Mouse (Mus musculus) common myeloid progenitor, adult 5-6 weeks (primary cell): ENCODE data around the gene Gm42906. TPM values are rescaled to one million over a fixed set of nuclear protein-coding genes. Genes with fewer than 3 reads are reported as not detected.

Experiments
- ATAC-seq: replicated peaks from 2 replicates; pipeline ENCODE4 v1.8.0; 2016; ENCODE audit warnings: low read depth, mild to moderate bottlenecking, moderate TSS enrichment, inconsistent platforms; ENCODE audit not compliant: poor library complexity, severe bottlenecking
- total RNA-seq: library from RNA; stranded (forward); fragments of 200-1000, 187-1606 nt; gene quantifications from 2 replicates; pipeline ENCODE4 v1.2.3, GENCODE M21; 2017

The Gm42906 gene
- total RNA-seq, 1 experiment from 2014 or later: not detected

GRCm38 (mm10) chr5:151092886-151093665, 334.9 kb downstream of the Gm42906 start:
- no peak for ATAC-seq

- no peak for ATAC-seq
These were observed 337.0 kb downstream of the Gm42906 start for GRCm38 (mm10) chr5:151090996-151091395.

- no peak for ATAC-seq
These were observed 338.8 kb downstream of the Gm42906 start for GRCm38 (mm10) chr5:151089201-151089600.

- peak; percentile 67 for ATAC-seq
These were observed 341.3 kb downstream of the Gm42906 start for GRCm38 (mm10) chr5:151086425-151087202.

GRCm38 (mm10) chr5:151085749-151086148, 342.2 kb downstream of the Gm42906 start:
- 0 out of 2 replicates have a peak, but pooled peaks have one; percentile 24 for ATAC-seq

- ATAC-seq: no peak
These were observed 347.7 kb downstream of the Gm42906 start for GRCm38 (mm10) chr5:151080276-151080675.

- no peak for ATAC-seq
These were observed 350.0 kb downstream of the Gm42906 start for GRCm38 (mm10) chr5:151077953-151078352.

- ATAC-seq: no peak
These were observed 351.0 kb downstream of the Gm42906 start for GRCm38 (mm10) chr5:151076917-151077316.

- no peak for ATAC-seq
These were observed 353.7 kb downstream of the Gm42906 start for GRCm38 (mm10) chr5:151074282-151074681.

- no peak for ATAC-seq
These were observed 356.5 kb downstream of the Gm42906 start for GRCm38 (mm10) chr5:151071430-151071829.

- ATAC-seq: no peak
These were observed 357.1 kb downstream of the Gm42906 start for GRCm38 (mm10) chr5:151070896-151071295.

- ATAC-seq: no peak
These were observed 358.4 kb downstream of the Gm42906 start for GRCm38 (mm10) chr5:151069569-151069968.

- ATAC-seq: no peak
These were observed 361.9 kb downstream of the Gm42906 start for GRCm38 (mm10) chr5:151066016-151066415.

GRCm38 (mm10) chr5:151065228-151065627, 362.7 kb downstream of the Gm42906 start:
- no peak for ATAC-seq

GRCm38 (mm10) chr5:151061942-151062341, 366.0 kb downstream of the Gm42906 start:
- ATAC-seq: no peak

- no peak for ATAC-seq
These were observed 367.5 kb downstream of the Gm42906 start for GRCm38 (mm10) chr5:151060476-151060875.

- no peak for ATAC-seq
These were observed 368.2 kb downstream of the Gm42906 start for GRCm38 (mm10) chr5:151059772-151060171.

- no peak for ATAC-seq
These were observed 368.6 kb downstream of the Gm42906 start for GRCm38 (mm10) chr5:151059352-151059751.

- ATAC-seq: no peak
These were observed 370.2 kb downstream of the Gm42906 start for GRCm38 (mm10) chr5:151057716-151058115.

- peak; percentile 90 for ATAC-seq
These were observed 371.1 kb downstream of the Gm42906 start for GRCm38 (mm10) chr5:151056920-151057294.

- no peak for ATAC-seq
These were observed 371.6 kb downstream of the Gm42906 start for GRCm38 (mm10) chr5:151056255-151056919.
